Mouse (Mus musculus) heart, embryonic 15.5 days (tissue): ENCODE data around the gene Vmac. TPM values are rescaled to one million over a fixed set of nuclear protein-coding genes. Genes with fewer than 3 reads are reported as not detected.

Experiments
- ATAC-seq: fragments of 200-750 bp; cut with Nextera tagmentation; replicated peaks from 2 replicates; pipeline ENCODE4 v1.8.0; 2017; ENCODE audit warnings: low read depth, moderate TSS enrichment; ENCODE audit not compliant: insufficient number of reproducible peaks, insufficient read depth, low FRiP score
- H3K27ac ChIP-seq: fragments of 300-500 bp; sonication (generic); 2 replicates; pipeline ENCODE4 v1.5.1; 2015; ENCODE audit warnings: mild to moderate bottlenecking, inconsistent platforms
- H3K27me3 ChIP-seq: fragments of 300-500 bp; sonication (generic); 2 replicates; pipeline ENCODE4 v1.6.1; 2015; ENCODE audit warnings: inconsistent platforms
- H3K36me3 ChIP-seq: fragments of 300-500 bp; sonication (generic); 2 replicates; pipeline ENCODE4 v1.6.1; 2015; ENCODE audit warnings: mild to moderate bottlenecking, inconsistent platforms
- H3K4me1 ChIP-seq: fragments of 300-500 bp; sonication (generic); replicated peaks from 2 replicates; pipeline ENCODE4 v1.6.1; 2015; ENCODE audit warnings: inconsistent platforms
- H3K4me2 ChIP-seq: fragments of 300-500 bp; sonication (generic); 2 replicates; pipeline ENCODE4 v1.6.1; 2015; ENCODE audit warnings: inconsistent platforms, mild to moderate bottlenecking, moderate library complexity
- H3K4me3 ChIP-seq: fragments of 300-500 bp; sonication (generic); 2 replicates; pipeline ENCODE4 v1.5.1; 2015; ENCODE audit warnings: mild to moderate bottlenecking, inconsistent platforms
- H3K9ac ChIP-seq: fragments of 300-500 bp; sonication (generic); 2 replicates; pipeline ENCODE4 v1.6.1; 2015; ENCODE audit warnings: mild to moderate bottlenecking, inconsistent platforms
- H3K9me3 ChIP-seq: fragments of 300-500 bp; sonication (generic); replicated peaks from 2 replicates; pipeline ENCODE4 v1.6.1; 2016; ENCODE audit warnings: inconsistent platforms
- WGBS: fragments of 180-500 bp; shearing (Covaris S2); methylation state at CpG from one replicate; pipeline ENCODE4 v1.1.7; 2015; ENCODE audit warnings: mixed read lengths; 5-methylcytosine and 5-hydroxymethylcytosine counted together
- polyA plus RNA-seq: library from polyadenylated mRNA; unstranded; fragments of >200 nt; fragmentation: Nextera tagmentation; extraction: Ambion mirVana; gene quantifications from 2 replicates; pipeline ENCODE4 v1.2.1, GENCODE M21; 2015

Vmac gene
- polyA plus RNA-seq, 1 experiment from 2014 or later, result 11.6 TPM

DNA sequence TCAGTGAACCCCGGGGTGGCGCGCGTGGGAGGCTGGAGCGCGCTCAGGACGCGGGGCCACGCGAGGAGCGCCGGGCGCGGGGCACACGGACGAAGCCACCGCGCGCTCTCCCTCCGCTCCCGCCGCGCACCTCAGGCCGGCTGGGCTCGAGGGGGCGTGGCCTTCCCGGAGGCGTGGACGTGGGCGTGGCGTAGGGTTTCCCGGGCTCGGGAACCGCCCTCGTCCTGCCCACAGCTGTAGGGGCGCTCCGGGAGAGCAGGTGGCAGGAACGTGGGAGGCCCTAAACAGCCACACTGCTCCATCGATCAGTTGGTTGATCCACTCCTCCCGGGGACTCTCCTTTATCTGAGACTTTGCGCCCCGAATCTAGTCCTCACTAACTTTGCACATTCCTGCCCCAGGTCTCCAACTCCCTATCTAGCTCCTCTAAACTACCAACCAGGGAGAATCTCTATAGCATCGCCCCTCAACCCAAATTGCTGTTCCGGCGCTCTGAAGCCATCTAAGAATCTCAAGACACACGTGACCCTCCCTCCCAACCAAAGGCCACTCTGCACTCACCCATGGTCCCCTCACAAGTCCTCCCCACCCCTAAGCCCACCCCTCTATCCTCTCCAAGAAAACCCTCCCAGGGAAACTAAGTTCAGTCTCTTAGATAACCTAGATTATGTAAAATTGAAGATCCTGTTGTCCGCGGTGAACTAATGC, 39.7 kb upstream of the Vmac start, which contains the start of gene Nrtn:
Gene Nrtn, minus strand, starts transcription at position 115 of the 708 bp plus-strand sequence.
- Histone ChIP-seq H3K27ac (peak within 1 kb of the TSS; percentile 55; the same call in 1 of the 2 replicates), H3K4me1 (peaks cover 45% of the 10 kb centered on the region), H3K9ac (peak within 1 kb of the TSS; percentile 79), H3K27me3 (peaks cover 63% of the 10 kb centered on the region), H3K4me3 (peak within 1 kb of the TSS; percentile 67), H3K4me2 (peak within 1 kb of the TSS; percentile 99), H3K9me3 (no peaks in the 10 kb centered on the region), H3K36me3 (no peaks in the 10 kb centered on the region)
- ATAC-seq, result peak; percentile 65
- WGBS, result under 1% methylated on average over 46 of the region's 48 CpGs

DNA sequence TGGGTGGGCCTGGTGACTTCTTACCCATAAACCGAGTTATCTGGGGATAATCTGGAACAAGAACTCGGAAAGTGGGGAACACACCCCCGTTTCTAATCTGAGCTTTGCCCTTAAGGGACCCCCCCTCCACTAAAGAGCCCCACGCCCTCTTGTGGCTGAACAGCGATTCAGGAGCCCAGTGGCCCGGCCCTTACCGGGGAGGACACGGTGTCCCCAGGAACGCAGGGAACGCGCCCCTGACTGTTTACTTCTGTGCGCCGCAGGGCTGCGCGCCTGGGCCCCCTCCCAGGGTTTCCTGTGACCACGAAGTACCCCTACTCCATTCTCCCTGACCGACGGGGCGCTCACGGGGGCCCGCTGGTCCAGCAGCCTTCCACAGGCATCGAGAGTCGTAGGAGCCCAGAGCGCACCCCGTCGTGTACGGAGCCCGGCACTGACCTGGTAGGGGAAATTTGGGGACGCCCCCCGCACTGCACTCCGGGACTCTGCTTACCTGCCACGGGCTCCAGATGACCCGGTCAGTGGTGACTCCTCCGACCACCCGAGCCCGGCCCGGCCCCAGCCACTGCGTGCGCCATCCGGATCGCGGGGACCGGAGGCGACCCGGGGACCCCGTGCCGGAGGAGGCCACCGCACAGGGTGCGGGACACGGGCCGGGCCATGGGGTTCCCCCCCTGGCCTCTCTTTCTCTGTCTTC, 39.0 kb upstream of the Vmac start:
- 1% methylated on average over 51 of the region's 51 CpGs for WGBS
- peak; percentile 20 for ATAC-seq
- Histone ChIP-seq H3K4me1 (peaks cover 38% of the 10 kb centered on the region), H3K9ac (peak overlapping the region; percentile 79), H3K27me3 (peaks cover 70% of the 10 kb centered on the region), H3K4me3 (peak overlapping the region; percentile 67), H3K9me3 (no peaks in the 10 kb centered on the region), H3K36me3 (no peaks in the 10 kb centered on the region), H3K27ac (peak overlapping the region; percentile 55; the same call in 1 of the 2 replicates), H3K4me2 (peak overlapping the region; percentile 99)

DNA sequence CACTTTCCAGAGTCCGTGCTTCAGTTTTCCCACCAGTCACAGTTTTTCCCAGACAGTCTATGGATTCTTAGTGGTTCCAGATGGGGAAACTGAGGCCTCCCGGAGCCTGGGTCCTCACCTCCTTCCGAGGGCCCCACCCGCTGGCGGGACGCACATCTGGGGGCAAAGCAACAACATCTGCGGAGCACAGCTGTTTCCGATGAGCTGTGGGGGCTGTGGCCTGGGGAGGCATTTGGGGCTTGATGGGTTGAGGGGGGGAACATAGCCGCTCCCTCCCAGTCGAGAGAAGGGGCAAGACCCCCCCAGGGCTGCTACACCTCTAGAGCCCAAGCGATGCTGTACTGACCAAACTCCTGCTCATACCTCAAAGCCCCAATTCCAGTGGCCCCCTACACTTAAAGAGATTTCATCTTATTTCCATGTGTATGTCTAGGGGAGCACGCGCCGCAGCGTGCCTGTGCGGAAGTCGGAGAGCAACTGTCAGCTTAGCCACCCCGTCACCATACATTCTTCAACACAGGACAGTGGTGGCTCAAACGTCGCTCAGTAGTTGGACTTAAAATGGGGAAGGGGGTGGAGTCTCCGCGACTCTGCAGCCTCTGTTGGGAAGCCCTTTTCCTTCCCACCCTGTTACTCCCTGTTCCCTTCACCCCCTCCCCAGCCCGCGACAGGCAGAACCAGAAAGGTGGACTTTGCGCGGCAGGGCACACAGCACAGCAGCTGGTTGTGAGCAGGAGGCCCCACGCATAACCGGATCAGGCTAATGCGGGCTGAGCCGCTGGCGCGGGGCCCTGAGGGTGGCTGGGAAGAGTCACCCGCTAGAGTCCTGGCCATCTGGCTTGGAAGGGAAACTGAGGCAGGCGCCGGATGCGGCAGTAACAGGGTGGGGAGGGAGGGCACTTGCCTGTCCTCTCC, 36.7 kb upstream of the Vmac start:
- H3K36me3 ChIP-seq, result no peaks in the 10 kb centered on the region
- peaks cover 37% of the 10 kb centered on the region for H3K4me1 ChIP-seq
- peaks cover 82% of the 10 kb centered on the region for H3K27me3 ChIP-seq
- no peak overlapping the region; the same call in 1 of the 2 replicates for H3K4me3 ChIP-seq
- ATAC-seq, result no peak
- H3K4me2 ChIP-seq, result peak overlapping the region; percentile 18; the same call in 1 of the 2 replicates
- WGBS, result 13% methylated on average over 36 of the region's 36 CpGs
- no peak overlapping the region for H3K27ac ChIP-seq
- no peaks in the 10 kb centered on the region for H3K9me3 ChIP-seq
- no peak overlapping the region for H3K9ac ChIP-seq

DNA sequence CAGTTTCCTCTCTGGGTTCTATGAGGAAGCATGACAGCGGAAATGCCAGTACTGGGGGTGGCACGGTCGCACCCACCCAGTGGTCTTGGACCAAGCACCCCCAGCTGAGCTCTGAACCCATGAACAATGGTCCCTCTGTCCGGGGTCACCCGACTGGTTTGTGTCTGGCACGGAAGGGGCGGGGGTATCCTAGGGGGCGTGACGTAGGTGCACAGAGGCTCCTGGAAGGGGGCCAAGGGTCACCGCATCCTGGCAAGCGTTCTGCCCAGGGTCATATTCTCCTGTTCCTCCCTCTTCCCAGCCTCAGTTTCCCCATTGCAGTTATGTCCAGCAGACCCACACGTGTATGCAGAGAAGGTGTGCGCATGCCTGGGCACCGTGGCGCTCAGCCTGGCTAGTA, 35.6 kb upstream of the Vmac start:
- Histone ChIP-seq H3K27ac (no peak overlapping the region), H3K36me3 (no peaks in the 10 kb centered on the region), H3K4me3 (no peak overlapping the region), H3K27me3 (peaks cover 78% of the 10 kb centered on the region), H3K4me1 (peaks cover 35% of the 10 kb centered on the region), H3K9me3 (no peaks in the 10 kb centered on the region), H3K9ac (no peak overlapping the region), H3K4me2 (no peak overlapping the region)
- WGBS, result 21% methylated on average over 15 of the region's 15 CpGs
- no peak for ATAC-seq

DNA sequence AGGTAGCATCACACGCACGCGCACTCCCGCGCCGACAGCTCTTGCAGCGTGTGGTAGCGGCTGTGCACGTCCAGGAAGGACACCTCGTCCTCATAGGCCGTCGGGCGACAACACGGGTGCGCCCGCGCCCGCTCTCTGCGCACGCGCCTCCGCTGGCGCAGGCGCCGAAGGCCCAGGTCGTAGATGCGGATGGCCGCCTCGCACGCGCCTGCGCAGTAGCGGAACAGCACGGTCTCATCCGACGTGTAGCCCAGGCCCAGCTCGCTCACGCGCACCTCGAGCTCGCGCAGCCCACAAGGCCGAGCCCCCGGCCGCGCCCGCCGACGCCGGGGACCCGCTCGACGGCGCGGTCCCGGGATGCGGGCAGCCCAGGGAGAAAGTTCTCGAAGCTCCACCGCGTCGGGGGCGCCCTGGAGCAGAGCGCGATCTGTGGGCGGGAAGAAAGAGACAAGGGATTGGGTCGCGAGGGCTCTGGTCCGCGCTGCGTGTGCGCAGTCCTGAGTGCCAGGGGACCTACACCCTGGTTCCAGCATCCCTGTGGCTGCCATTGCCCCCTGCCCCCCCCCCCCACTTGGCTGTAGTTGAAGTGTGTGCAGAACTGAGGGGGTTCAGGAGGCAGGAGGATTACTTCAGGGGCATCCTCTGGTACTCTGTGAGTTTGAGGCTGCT, 33.7 kb upstream of the Vmac start:
- no peaks in the 10 kb centered on the region for H3K36me3 ChIP-seq
- H3K4me3 ChIP-seq, result peak overlapping the region; percentile 40
- H3K9me3 ChIP-seq, result no peaks in the 10 kb centered on the region
- ATAC-seq, result peak; percentile 50
- peaks cover 59% of the 10 kb centered on the region for H3K27me3 ChIP-seq
- H3K4me2 ChIP-seq, result peak overlapping the region; percentile 59
- 0 out of 2 replicates have a peak overlapping the region, but pooled peaks have one; percentile 36 for H3K9ac ChIP-seq
- peaks cover 28% of the 10 kb centered on the region for H3K4me1 ChIP-seq
- 20% methylated on average over 71 of the region's 71 CpGs for WGBS
- H3K27ac ChIP-seq, result no peak overlapping the region

DNA sequence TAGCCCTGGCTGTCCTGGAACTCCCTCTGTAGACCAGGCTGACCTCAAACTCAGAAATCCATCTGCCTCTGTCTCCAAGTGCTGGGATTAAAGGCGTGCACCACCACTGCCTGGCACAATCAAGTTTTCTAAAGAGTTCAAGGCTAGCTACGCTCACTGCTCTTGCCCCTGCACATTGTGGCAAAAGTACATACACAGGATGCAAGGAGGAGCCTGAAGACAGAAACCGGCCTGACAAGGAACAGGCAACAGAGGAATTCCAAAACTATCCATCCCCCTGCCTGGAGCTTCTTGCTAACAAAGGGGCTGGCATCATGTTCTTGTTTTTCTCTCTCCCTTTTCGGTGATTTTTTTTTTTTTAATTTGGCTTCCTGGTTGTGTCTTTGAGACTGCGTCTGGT, 26.4 kb upstream of the Vmac start:
- no peak overlapping the region for H3K4me3 ChIP-seq
- WGBS, result 47% methylated on average over 5 of the region's 5 CpGs
- peaks cover 24% of the 10 kb centered on the region for H3K4me1 ChIP-seq
- no peak overlapping the region for H3K4me2 ChIP-seq
- no peak overlapping the region for H3K27ac ChIP-seq
- no peak for ATAC-seq
- H3K9ac ChIP-seq, result no peak overlapping the region
- H3K36me3 ChIP-seq, result no peaks in the 10 kb centered on the region
- no peaks in the 10 kb centered on the region for H3K27me3 ChIP-seq
- no peaks in the 10 kb centered on the region for H3K9me3 ChIP-seq

DNA sequence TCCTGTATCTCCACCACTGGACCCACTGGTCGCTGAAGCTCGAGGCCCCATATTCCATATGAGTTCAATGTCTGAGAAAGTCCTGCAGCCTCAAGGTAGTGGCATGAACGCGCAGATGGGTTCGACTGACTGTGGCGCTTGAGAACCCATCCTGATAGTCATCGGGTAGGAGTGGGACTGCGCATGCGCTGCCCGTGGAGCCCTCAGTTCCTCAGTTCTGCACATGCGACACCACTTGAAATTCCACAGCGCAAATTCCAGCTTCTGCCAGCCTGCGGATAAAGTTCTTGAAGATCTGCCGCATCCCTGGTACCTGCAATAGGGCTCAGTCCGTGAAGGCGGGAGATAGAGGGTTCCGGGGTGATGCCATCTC, 23.0 kb upstream of the Vmac start:
- no peaks in the 10 kb centered on the region for H3K36me3 ChIP-seq
- peak overlapping the region; percentile 87 for H3K27ac ChIP-seq
- WGBS, result 58% methylated on average over 17 of the region's 17 CpGs
- no peak overlapping the region for H3K4me3 ChIP-seq
- ATAC-seq, result peak; percentile 19; the same call in 1 of the 2 replicates
- no peak overlapping the region for H3K9ac ChIP-seq
- H3K4me1 ChIP-seq, result peaks cover 31% of the 10 kb centered on the region
- no peaks in the 10 kb centered on the region for H3K27me3 ChIP-seq
- no peak overlapping the region for H3K4me2 ChIP-seq
- no peaks in the 10 kb centered on the region for H3K9me3 ChIP-seq

DNA sequence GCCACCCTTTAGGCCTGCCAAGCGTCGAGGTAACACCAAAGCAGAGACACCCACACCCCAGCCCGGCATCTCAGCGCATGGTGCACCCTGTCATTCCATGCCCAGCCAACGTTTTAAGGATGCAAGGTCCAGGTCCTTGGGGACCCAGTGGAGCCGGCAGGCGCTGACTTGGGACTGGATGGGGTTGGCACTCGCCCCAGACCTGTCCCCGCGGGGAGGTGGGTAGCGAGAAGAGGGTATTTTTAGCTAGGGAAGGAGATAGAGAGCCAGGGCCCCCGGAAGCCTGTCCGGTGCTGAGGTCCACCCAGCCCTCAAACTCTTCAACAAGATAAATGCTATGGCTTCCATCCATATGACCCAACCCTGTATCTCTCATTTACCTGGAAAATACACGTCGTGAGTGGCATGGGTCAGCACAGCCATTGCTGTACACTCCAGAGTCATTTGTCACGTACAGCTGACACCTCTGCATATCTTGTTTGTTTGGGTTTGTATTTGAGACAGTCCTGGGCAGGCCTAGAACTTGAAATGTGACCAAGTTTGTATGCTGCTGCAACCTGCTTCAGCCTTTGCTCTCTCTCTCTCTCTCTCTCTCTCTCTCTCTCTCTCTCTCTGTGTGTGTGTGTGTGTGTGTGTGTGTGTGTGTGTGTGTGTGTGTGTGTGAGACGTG, 22.4 kb upstream of the Vmac start:
- peaks cover 31% of the 10 kb centered on the region for H3K4me1 ChIP-seq
- ATAC-seq, result peak; percentile 89
- no peaks in the 10 kb centered on the region for H3K27me3 ChIP-seq
- H3K27ac ChIP-seq, result peak overlapping the region; percentile 87
- H3K9ac ChIP-seq, result no peak overlapping the region
- no peaks in the 10 kb centered on the region for H3K36me3 ChIP-seq
- no peaks in the 10 kb centered on the region for H3K9me3 ChIP-seq
- no peak overlapping the region for H3K4me3 ChIP-seq
- WGBS, result 39% methylated on average over 17 of the region's 17 CpGs
- peak overlapping the region; percentile 5 for H3K4me2 ChIP-seq

DNA sequence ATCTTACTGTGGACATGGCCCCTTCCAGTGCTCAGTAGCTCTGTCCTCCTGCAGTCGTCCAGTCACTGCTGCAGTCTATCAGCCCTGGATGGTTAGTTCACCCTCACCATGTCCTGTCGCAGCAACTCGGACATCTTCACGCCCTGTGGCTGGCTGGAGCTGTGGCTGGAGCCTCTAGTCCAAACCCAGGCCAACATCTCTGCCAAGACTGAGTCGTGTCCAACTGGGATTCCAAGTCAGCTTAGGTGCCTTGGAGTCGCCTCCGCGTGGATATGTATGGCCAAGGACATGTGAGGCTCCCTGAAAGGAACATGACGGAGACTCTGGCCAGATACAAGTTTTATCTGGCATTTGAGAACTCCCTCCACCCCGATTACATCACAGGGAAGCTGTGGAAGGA, 20.4 kb upstream of the Vmac start:
- no peak overlapping the region for H3K4me2 ChIP-seq
- WGBS, result 70% methylated on average over 10 of the region's 10 CpGs

DNA sequence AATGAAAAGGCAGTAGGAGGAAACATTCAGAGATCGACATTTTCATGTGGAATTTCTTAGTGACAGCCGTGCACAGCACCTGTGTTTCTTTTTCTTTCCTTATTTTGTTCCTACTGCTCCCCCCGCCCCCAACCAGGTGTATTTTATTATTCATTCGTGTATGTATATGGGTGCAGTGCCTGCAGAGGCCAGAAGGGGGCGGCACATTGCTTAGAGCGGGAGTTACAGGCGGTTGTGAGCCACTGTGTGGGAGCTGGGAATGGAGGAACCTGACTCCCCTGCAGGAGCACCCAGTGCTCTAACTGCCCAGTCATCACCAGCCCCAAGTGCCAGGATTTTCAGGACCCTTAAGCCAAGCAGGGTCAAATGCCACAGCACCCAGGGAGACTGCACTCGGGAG, 18.7 kb upstream of the Vmac start:
- Histone ChIP-seq H3K9ac (no peak overlapping the region), H3K4me3 (no peak overlapping the region), H3K4me2 (no peak overlapping the region), H3K36me3 (no peaks in the 10 kb centered on the region), H3K4me1 (peaks cover 27% of the 10 kb centered on the region), H3K27me3 (peaks cover 11% of the 10 kb centered on the region; the same call in 1 of the 2 replicates), H3K9me3 (no peaks in the 10 kb centered on the region), H3K27ac (no peak overlapping the region)
- 40% methylated on average over 8 of the region's 8 CpGs for WGBS
- no peak for ATAC-seq

More for the DNA sequence above, 20.4 kb upstream of the Vmac start:
- Histone ChIP-seq H3K4me3 (no peak overlapping the region), H3K9ac (no peak overlapping the region), H3K9me3 (no peaks in the 10 kb centered on the region), H3K27ac (no peak overlapping the region), H3K36me3 (no peaks in the 10 kb centered on the region), H3K27me3 (0 out of 2 replicates have a peak, but pooled peaks cover 2% of the 10 kb centered on the region), H3K4me1 (peaks cover 31% of the 10 kb centered on the region)
- ATAC-seq, result no peak
